Mouse (Mus musculus) limb, embryonic 14.5 days (tissue): Measurements from ENCODE around the gene Zbtb38. TPM values are rescaled to one million over a fixed set of nuclear protein-coding genes. Genes with fewer than 3 reads are reported as not detected.

ENCODE experiments used
- ATAC-seq: fragments of 200-750 bp; cut with Nextera tagmentation; 2 replicates; pipeline ENCODE4 v1.8.0; 2017; ENCODE audit warnings: low read depth, moderate number of reproducible peaks, moderate TSS enrichment; ENCODE audit not compliant: low FRiP score
- DNase-seq: peaks from one replicate; pipeline ENCODE4 v3.0.0-alpha.2; 2015; ENCODE audit warnings: low spot score
- H3K27ac ChIP-seq: fragments of 300-500 bp; sonication (generic); replicated peaks from 2 replicates; pipeline ENCODE4 v1.5.1; 2014; ENCODE audit warnings: low read depth, mild to moderate bottlenecking, low read length, moderate library complexity, mixed read lengths
- H3K27me3 ChIP-seq: fragments of 300-500 bp; sonication (generic); 2 replicates; pipeline ENCODE4 v1.6.1; 2014; ENCODE audit warnings: low read length, mixed read lengths; ENCODE audit not compliant: control insufficient read depth, insufficient read depth
- H3K36me3 ChIP-seq: fragments of 300-500 bp; sonication (generic); 2 replicates; pipeline ENCODE4 v1.6.1; 2014; ENCODE audit warnings: mild to moderate bottlenecking, low read length, moderate library complexity, mixed read lengths; ENCODE audit not compliant: control insufficient read depth, insufficient read depth
- H3K4me1 ChIP-seq: fragments of 300-500 bp; sonication (generic); 2 replicates; pipeline ENCODE4 v1.6.1; 2014; ENCODE audit warnings: antibody characterized with exemption, low read length, mixed read lengths; ENCODE audit not compliant: control insufficient read depth, insufficient read depth
- H3K4me2 ChIP-seq: fragments of 300-500 bp; sonication (generic); replicated peaks from 2 replicates; pipeline ENCODE4 v1.6.1; 2014; ENCODE audit warnings: low read depth, mild to moderate bottlenecking, low read length, moderate library complexity; ENCODE audit not compliant: severe bottlenecking
- H3K4me3 ChIP-seq: fragments of 300-500 bp; sonication (generic); replicated peaks from 2 replicates; pipeline ENCODE4 v1.5.1; 2014; ENCODE audit warnings: low read length
- H3K9ac ChIP-seq: fragments of 300-500 bp; sonication (generic); 2 replicates; pipeline ENCODE4 v1.6.1; 2014; ENCODE audit warnings: mild to moderate bottlenecking, low read depth, low read length, moderate library complexity; ENCODE audit not compliant: severe bottlenecking
- H3K9me3 ChIP-seq: fragments of 300-500 bp; sonication (generic); 2 replicates; pipeline ENCODE4 v1.6.1; 2016; ENCODE audit warnings: low read length; ENCODE audit not compliant: control insufficient read depth
- POLR2A ChIP-seq: fragments of 200-500 bp; IDR thresholded peaks from 2 replicates; pipeline ENCODE4 v1.8.0; 2012; ENCODE audit warnings: inconsistent platforms, mild to moderate bottlenecking, moderate library complexity, borderline replicate concordance; ENCODE audit not compliant: insufficient read depth, insufficient read length; ENCODE audit errors: extremely low read depth
- WGBS: fragments of 180-500 bp; shearing (Covaris S2); extraction: QIAGEN DNeasy Blood & Tissue Kit; methylation state at CpG from one replicate; pipeline ENCODE4 v1.1.7; 2014; 5-methylcytosine and 5-hydroxymethylcytosine counted together
- polyA plus RNA-seq, 2 experiments: library from polyadenylated mRNA; depleted of rRNA in 1 of 2; stranded (reverse) in 1 of 2; unstranded in 1 of 2; fragments of >200 nt; fragmentation: Nextera tagmentation in 1 of 2; extraction: Ambion mirVana in 1 of 2; gene quantifications; 2 replicates each; pipeline versions ENCODE4 v1.2.1 to v1.2.3; 2012 to 2014

The Zbtb38 gene
- polyA plus RNA-seq (2012; rRNA removed) (2.8 and 3.8 TPM in 2 replicates), polyA plus RNA-seq (2014; fragmentation: Nextera tagmentation; extraction: Ambion mirVana) (14.9 and 16.8 TPM in 2 replicates)

DNA sequence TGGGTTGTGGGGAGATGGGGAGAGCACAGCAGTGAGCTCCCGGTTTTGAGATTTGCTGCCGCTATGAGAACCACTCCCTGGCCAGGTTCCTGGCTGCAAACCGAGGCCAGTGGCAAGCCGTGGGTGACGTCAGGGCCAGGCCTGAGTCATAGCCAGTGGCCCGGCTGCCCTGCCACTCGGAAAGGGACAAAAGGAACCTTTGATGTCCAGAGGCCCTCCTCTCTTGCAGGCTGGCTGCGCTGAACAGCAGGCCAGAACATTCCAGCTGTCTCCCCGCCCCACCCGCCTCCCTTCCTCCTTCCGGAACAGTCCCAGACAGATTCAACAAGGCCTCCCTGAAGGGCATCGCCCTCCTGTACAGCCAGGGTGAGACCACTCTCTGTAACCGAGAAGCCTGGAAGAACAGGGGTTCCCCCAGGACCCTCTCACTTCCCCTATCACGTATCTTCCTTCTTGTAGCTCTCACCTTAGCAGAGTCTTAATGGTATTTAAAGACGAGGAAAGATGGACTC, at the start of gene Zbtb38:
Gene Zbtb38 (minus strand): TSS at position 229 of the 512 bp plus-strand sequence.
- Histone ChIP-seq H3K4me1 (no peaks in the 10 kb centered on the region), H3K9ac (peak within 1 kb of the TSS; percentile 21; the same call in 1 of the 2 replicates), H3K4me3 (no peak within 1 kb of the TSS), H3K4me2 (no peak within 1 kb of the TSS), H3K27ac (peak within 1 kb of the TSS; percentile 28; the same call in 1 of the 2 replicates), H3K36me3 (no peaks in the 10 kb centered on the region), H3K9me3 (no peaks in the 10 kb centered on the region), H3K27me3 (no peaks in the 10 kb centered on the region)
- 52% methylated on average over 15 of the region's 15 CpGs for WGBS
- ATAC-seq (peak; percentile 83), DNase-seq (peak; percentile 35)
- no peak for TF ChIP-seq POLR2A

DNA sequence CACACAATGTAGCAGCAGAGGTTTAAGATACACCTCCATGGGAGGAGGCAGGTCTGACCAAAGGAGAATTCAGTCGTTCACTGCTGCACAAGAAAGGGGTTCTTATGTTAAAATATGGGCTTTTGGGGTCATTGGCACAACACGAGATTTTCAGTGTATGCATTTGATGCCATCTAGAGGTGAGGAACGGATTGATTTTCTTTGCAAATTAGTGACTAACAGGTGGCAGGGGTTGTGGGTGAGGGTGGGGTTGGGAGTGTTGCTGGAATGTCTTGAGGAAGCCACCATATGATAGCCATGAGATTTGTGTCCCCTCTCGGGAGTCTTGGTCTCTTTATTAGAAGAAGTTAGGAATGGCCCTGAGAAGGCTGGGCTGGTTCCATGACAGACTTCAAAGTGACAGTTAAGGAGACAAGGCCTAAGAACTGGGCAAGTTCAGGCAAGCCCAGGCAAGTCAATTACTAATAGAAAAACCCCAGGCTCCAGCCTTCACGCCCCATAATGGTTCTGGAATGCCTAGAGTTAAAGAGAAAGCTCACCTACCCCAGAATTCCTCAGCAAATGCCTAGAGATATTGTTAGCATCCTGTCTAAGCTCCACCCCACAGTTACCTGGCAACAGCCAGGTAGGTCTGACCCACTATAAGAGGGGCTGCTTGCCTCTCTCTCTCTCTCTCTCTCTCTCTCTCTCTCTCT, 47.6 kb upstream of the Zbtb38 start:
- Histone ChIP-seq H3K4me2 (no peak overlapping the region), H3K27me3 (no peaks in the 10 kb centered on the region), H3K4me1 (no peaks in the 10 kb centered on the region), H3K27ac (no peak overlapping the region), H3K9ac (no peak overlapping the region), H3K4me3 (no peak overlapping the region), H3K9me3 (no peaks in the 10 kb centered on the region), H3K36me3 (no peaks in the 10 kb centered on the region)
- no peak for TF ChIP-seq POLR2A
- peak; percentile 32 for DNase-seq
- 0 out of 2 replicates have a peak, but pooled peaks have one; percentile 34 for ATAC-seq
- WGBS, result 14% methylated on average over 5 of the region's 5 CpGs

DNA sequence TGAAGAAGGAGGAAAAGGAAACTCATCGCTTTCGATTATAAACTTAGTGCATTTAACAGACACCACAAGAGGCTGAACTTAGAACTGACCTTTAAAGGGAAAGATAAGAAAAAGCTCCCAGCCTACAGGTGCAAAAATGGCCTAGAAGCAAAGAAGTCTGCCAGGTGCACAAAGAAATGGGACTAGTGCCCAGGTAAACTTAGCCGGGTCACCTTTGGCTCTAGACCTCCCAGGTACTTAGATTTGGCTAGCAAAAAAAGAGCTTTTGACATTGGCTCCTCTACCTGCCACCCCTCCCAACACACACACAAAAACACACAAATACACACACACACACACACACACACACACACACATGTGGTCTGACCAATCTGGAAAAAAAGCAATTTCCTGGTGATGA, 44.7 kb upstream of the Zbtb38 start:
- no peak for DNase-seq
- ATAC-seq, result no peak
- Histone ChIP-seq H3K9ac (no peak overlapping the region), H3K9me3 (no peaks in the 10 kb centered on the region), H3K4me1 (no peaks in the 10 kb centered on the region), H3K4me2 (no peak overlapping the region), H3K36me3 (no peaks in the 10 kb centered on the region), H3K4me3 (no peak overlapping the region), H3K27ac (no peak overlapping the region), H3K27me3 (no peaks in the 10 kb centered on the region)
- 91% methylated on average over 3 of the region's 3 CpGs for WGBS
- no peak for TF ChIP-seq POLR2A

DNA sequence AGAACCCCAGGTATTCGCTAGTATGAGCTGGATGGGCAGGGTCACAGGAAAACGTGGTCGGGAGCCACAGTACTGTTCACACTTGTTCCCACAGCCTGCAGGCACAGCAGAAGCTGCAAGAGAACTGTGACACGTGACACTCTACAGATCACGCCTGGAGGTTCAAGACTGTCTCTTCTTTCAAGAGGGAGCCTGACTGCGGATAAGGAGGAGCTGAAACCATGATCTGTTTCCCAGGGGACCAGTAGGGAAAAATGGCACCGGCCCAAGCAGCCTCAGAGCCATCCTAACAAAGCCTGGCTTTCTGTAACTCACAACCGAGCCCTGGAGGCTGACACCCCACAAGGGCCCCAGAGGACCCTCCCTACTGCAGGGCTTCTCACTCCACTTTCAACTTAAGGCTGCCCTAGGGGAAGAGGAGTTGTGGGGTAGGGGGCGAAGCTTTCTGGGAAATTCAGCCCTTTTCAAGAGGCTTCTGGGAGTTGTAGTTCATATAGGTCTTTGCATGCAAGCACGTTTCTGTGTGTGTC, 42.8 kb upstream of the Zbtb38 start:
- DNase-seq, result peak; percentile 64
- peak overlapping the region; percentile 21 for H3K27ac ChIP-seq
- no peaks in the 10 kb centered on the region for H3K9me3 ChIP-seq
- H3K4me2 ChIP-seq, result peak overlapping the region; percentile 72
- no peaks in the 10 kb centered on the region for H3K27me3 ChIP-seq
- H3K4me3 ChIP-seq, result peak overlapping the region; percentile 44
- no peak for TF ChIP-seq POLR2A
- peak overlapping the region; percentile 61 for H3K9ac ChIP-seq
- H3K36me3 ChIP-seq, result no peaks in the 10 kb centered on the region
- 7% methylated on average over 10 of the region's 10 CpGs for WGBS
- ATAC-seq, result peak; percentile 74
- H3K4me1 ChIP-seq, result no peaks in the 10 kb centered on the region

DNA sequence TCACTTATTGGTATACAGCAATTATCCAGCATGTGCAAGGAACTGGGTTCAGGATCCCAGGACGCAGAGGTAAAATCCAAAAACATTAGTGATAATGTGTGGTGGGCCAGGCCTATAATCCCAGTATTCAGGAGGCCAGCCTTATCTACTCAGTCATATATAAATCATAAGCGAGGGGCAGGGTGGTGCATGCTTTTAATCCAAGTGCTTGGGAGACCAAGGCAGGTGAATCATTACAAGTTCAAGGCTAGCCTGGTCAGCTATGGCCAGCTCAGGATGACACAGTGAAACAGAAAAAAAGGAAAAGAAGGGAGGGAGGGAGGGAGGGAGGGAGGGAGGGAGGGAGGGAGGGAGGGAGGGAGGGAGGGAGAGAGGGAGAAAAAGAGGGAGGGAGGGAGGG, 42.0 kb upstream of the Zbtb38 start:
- 92% methylated on average over 2 of the region's 2 CpGs for WGBS
- H3K4me3 ChIP-seq, result no peak overlapping the region
- no peak overlapping the region for H3K27ac ChIP-seq

More for the DNA sequence above, 42.0 kb upstream of the Zbtb38 start:
- no peak overlapping the region for H3K9ac ChIP-seq
- no peaks in the 10 kb centered on the region for H3K36me3 ChIP-seq
- no peaks in the 10 kb centered on the region for H3K4me1 ChIP-seq
- ATAC-seq (no peak), DNase-seq (no peak)
- no peak overlapping the region for H3K4me2 ChIP-seq
- H3K27me3 ChIP-seq, result no peaks in the 10 kb centered on the region
- H3K9me3 ChIP-seq, result no peaks in the 10 kb centered on the region
- TF ChIP-seq POLR2A, result no peak
